Mouse (Mus musculus) liver, embryonic 13.5 days (tissue): ENCODE results near the gene Tmem217. TPM values are rescaled to one million over a fixed set of nuclear protein-coding genes. Genes with fewer than 3 reads are reported as not detected.
"Not testable (repeated sequence)": the region's sequence is repeated elsewhere in the genome, so short reads cannot be mapped to it uniquely, and the experiment has no call there.

Experiments used
- ATAC-seq: fragments of 200-750 bp; cut with Nextera tagmentation; 2 replicates; pipeline ENCODE4 v1.8.0; 2017; ENCODE audit warnings: low read depth, mild to moderate bottlenecking, moderate number of reproducible peaks, moderate library complexity
- DNase-seq: peaks from one replicate; pipeline ENCODE4 v3.0.0; 2022
- H3K27ac ChIP-seq: fragments of 300-500 bp; sonication (generic); 2 replicates; pipeline ENCODE4 v1.5.1; 2015; ENCODE audit warnings: moderate library complexity, mild to moderate bottlenecking, inconsistent platforms
- H3K27me3 ChIP-seq: fragments of 300-500 bp; sonication (generic); 2 replicates; pipeline ENCODE4 v1.6.1; 2015; ENCODE audit warnings: mild to moderate bottlenecking, inconsistent platforms
- H3K36me3 ChIP-seq: fragments of 300-500 bp; sonication (generic); 2 replicates; pipeline ENCODE4 v1.6.1; 2015; ENCODE audit warnings: mild to moderate bottlenecking, inconsistent platforms
- H3K4me1 ChIP-seq: fragments of 300-500 bp; sonication (generic); replicated peaks from 2 replicates; pipeline ENCODE4 v1.6.1; 2015; ENCODE audit warnings: inconsistent platforms
- H3K4me2 ChIP-seq: fragments of 300-500 bp; sonication (generic); 2 replicates; pipeline ENCODE4 v1.6.1; 2015; ENCODE audit warnings: inconsistent platforms, mild to moderate bottlenecking, moderate library complexity
- H3K4me3 ChIP-seq: fragments of 300-500 bp; sonication (generic); replicated peaks from 2 replicates; pipeline ENCODE4 v1.5.1; 2015; ENCODE audit warnings: mild to moderate bottlenecking, inconsistent platforms
- H3K9ac ChIP-seq: fragments of 300-500 bp; sonication (generic); 2 replicates; pipeline ENCODE4 v1.6.1; 2015; ENCODE audit warnings: mild to moderate bottlenecking, inconsistent platforms
- H3K9me3 ChIP-seq: fragments of 300-500 bp; sonication (generic); replicated peaks from 2 replicates; pipeline ENCODE4 v1.6.1; 2016; ENCODE audit warnings: inconsistent platforms
- WGBS: fragments of 180-500 bp; shearing (Covaris S2); methylation state at CpG from one replicate; pipeline ENCODE4 v1.1.7; 2015; ENCODE audit not compliant: insufficient replicate concordance; 5-methylcytosine and 5-hydroxymethylcytosine counted together
- polyA plus RNA-seq: library from polyadenylated mRNA; unstranded; fragments of >200 nt; fragmentation: Nextera tagmentation; extraction: Ambion mirVana; gene quantifications from 2 replicates; pipeline ENCODE4 v1.2.1, GENCODE M21; 2015

Gene Tmem217
- polyA plus RNA-seq, 1 experiment from 2014 or later, result 0.23 TPM

- Histone ChIP-seq H3K9me3 (no peaks in the 10 kb centered on the region), H3K27ac (peak overlapping the region; percentile 99), H3K4me2 (peak overlapping the region; percentile 51), H3K9ac (peak overlapping the region; percentile 73), H3K27me3 (no peaks in the 10 kb centered on the region), H3K36me3 (no peaks in the 10 kb centered on the region), H3K4me1 (peaks cover 93% of the 10 kb centered on the region), H3K4me3 (no peak overlapping the region)
- WGBS, result 31% methylated on average over 7 of the region's 7 CpGs
- no peak for ATAC-seq
- peak; percentile 57 for DNase-seq
Observed at GRCm38 (mm10) chr17:29502005-29502668, 50.0 kb downstream of the Tmem217 start.

GRCm38 (mm10) chr17:29500802-29501469 lies 51.2 kb downstream of the Tmem217 start:
- ATAC-seq (peak; percentile 90), DNase-seq (peak; percentile 76)
- H3K9me3 ChIP-seq, result no peaks in the 10 kb centered on the region
- peaks cover 11% of the 10 kb centered on the region for H3K36me3 ChIP-seq
- H3K4me2 ChIP-seq, result peak overlapping the region; percentile 65
- peak overlapping the region; percentile 99 for H3K27ac ChIP-seq
- peak overlapping the region; percentile 80 for H3K9ac ChIP-seq
- no peaks in the 10 kb centered on the region for H3K27me3 ChIP-seq
- WGBS, result 18% methylated on average over 17 of the region's 17 CpGs
- peak overlapping the region; percentile 31 for H3K4me3 ChIP-seq
- peaks cover 96% of the 10 kb centered on the region for H3K4me1 ChIP-seq

GRCm38 (mm10) chr17:29500243-29500740 lies 51.9 kb downstream of the Tmem217 start:
- Histone ChIP-seq H3K4me3 (peak overlapping the region; percentile 31), H3K27me3 (no peaks in the 10 kb centered on the region), H3K4me1 (peaks cover 92% of the 10 kb centered on the region), H3K27ac (peak overlapping the region; percentile 99), H3K36me3 (peaks cover 15% of the 10 kb centered on the region), H3K9me3 (no peaks in the 10 kb centered on the region), H3K9ac (peak overlapping the region; percentile 80), H3K4me2 (peak overlapping the region; percentile 65)
- peak; percentile 50 for DNase-seq
- WGBS, result 15% methylated on average over 7 of the region's 7 CpGs
- peak; percentile 26 for ATAC-seq

- Histone ChIP-seq H3K36me3 (peaks cover 23% of the 10 kb centered on the region), H3K9me3 (no peaks in the 10 kb centered on the region), H3K9ac (peak overlapping the region; percentile 80), H3K27ac (peak overlapping the region; percentile 99), H3K4me2 (peak overlapping the region; percentile 65), H3K4me1 (peaks cover 95% of the 10 kb centered on the region), H3K4me3 (peak overlapping the region; percentile 31; the same call in 1 of the 2 replicates), H3K27me3 (no peaks in the 10 kb centered on the region)
- ATAC-seq (peak; percentile 48), DNase-seq (peak; percentile 81)
- 21% methylated on average over 6 of the region's 6 CpGs for WGBS
Observed at GRCm38 (mm10) chr17:29499511-29499910, 52.7 kb downstream of the Tmem217 start.

GRCm38 (mm10) chr17:29498952-29499351 lies 53.2 kb downstream of the Tmem217 start:
- H3K27ac ChIP-seq, result peak overlapping the region; percentile 99
- ATAC-seq, H3K27me3 ChIP-seq, H3K9me3 ChIP-seq, DNase-seq: not testable (repeated sequence)
- H3K9ac ChIP-seq, result peak overlapping the region; percentile 80
- peaks cover 95% of the 10 kb centered on the region for H3K4me1 ChIP-seq
- 45% methylated on average over 2 of the region's 2 CpGs for WGBS
- H3K36me3 ChIP-seq, result peaks cover 28% of the 10 kb centered on the region
- 0 out of 2 replicates have a peak overlapping the region, but pooled peaks have one; percentile 1 for H3K4me3 ChIP-seq
- H3K4me2 ChIP-seq, result peak overlapping the region; percentile 65

GRCm38 (mm10) chr17:29498028-29498427 lies 54.2 kb downstream of the Tmem217 start:
- peak overlapping the region; percentile 99 for H3K27ac ChIP-seq
- peak overlapping the region; percentile 36 for H3K4me2 ChIP-seq
- H3K4me1 ChIP-seq, result peaks cover 95% of the 10 kb centered on the region
- peak overlapping the region; percentile 80 for H3K9ac ChIP-seq
- ATAC-seq (no peak), DNase-seq (no peak)
- H3K4me3 ChIP-seq, result no peak overlapping the region
- H3K36me3 ChIP-seq, result peaks cover 38% of the 10 kb centered on the region
- H3K9me3 ChIP-seq, result no peaks in the 10 kb centered on the region
- H3K27me3 ChIP-seq, result no peaks in the 10 kb centered on the region
- WGBS, result 8% methylated on average over 4 of the region's 4 CpGs

- Histone ChIP-seq H3K4me2 (0 out of 2 replicates have a peak overlapping the region, but pooled peaks have one; percentile 13), H3K36me3 (peaks cover 43% of the 10 kb centered on the region), H3K27ac (peak overlapping the region; percentile 99), H3K9ac (peak overlapping the region; percentile 66), H3K4me1 (peaks cover 91% of the 10 kb centered on the region)
- not testable (repeated sequence) for DNase-seq, H3K4me3 ChIP-seq, H3K9me3 ChIP-seq, ATAC-seq, H3K27me3 ChIP-seq
- 50% methylated on average over 1 of the region's 1 CpGs for WGBS
Observed at GRCm38 (mm10) chr17:29497481-29497880, 54.7 kb downstream of the Tmem217 start.

- no peaks in the 10 kb centered on the region for H3K9me3 ChIP-seq
- H3K27me3 ChIP-seq, result no peaks in the 10 kb centered on the region
- ATAC-seq (no peak), DNase-seq (no peak)
- H3K36me3 ChIP-seq, result peaks cover 48% of the 10 kb centered on the region
- H3K4me2 ChIP-seq, result peak overlapping the region; percentile 13; the same call in 1 of the 2 replicates
- peaks cover 87% of the 10 kb centered on the region for H3K4me1 ChIP-seq
- H3K9ac ChIP-seq, result peak overlapping the region; percentile 66
- peak overlapping the region; percentile 1; the same call in 1 of the 2 replicates for H3K4me3 ChIP-seq
- H3K27ac ChIP-seq, result peak overlapping the region; percentile 99
- WGBS, result 65% methylated on average over 3 of the region's 3 CpGs
Observed at GRCm38 (mm10) chr17:29497071-29497354, 55.2 kb downstream of the Tmem217 start.

GRCm38 (mm10) chr17:29496211-29497070 lies 55.7 kb downstream of the Tmem217 start:
- H3K9ac ChIP-seq, result peak overlapping the region; percentile 66
- H3K4me1 ChIP-seq, result peaks cover 81% of the 10 kb centered on the region
- 69% methylated on average over 6 of the region's 6 CpGs for WGBS

GRCm38 (mm10) chr17:29494732-29495076 lies 57.5 kb downstream of the Tmem217 start:
- Histone ChIP-seq H3K4me3 (peak overlapping the region; percentile 100), H3K4me1 (peaks cover 64% of the 10 kb centered on the region), H3K27me3 (no peaks in the 10 kb centered on the region), H3K27ac (peak overlapping the region; percentile 99), H3K9ac (peak overlapping the region; percentile 100), H3K9me3 (no peaks in the 10 kb centered on the region), H3K4me2 (peak overlapping the region; percentile 82), H3K36me3 (peaks cover 57% of the 10 kb centered on the region)
- 56% methylated on average over 7 of the region's 8 CpGs for WGBS
- peak; percentile 42 for DNase-seq
- no peak for ATAC-seq

More at GRCm38 (mm10) chr17:29496211-29497070, 55.7 kb downstream of the Tmem217 start:
- Histone ChIP-seq H3K27ac (peak overlapping the region; percentile 99), H3K4me2 (peak overlapping the region; percentile 34), H3K36me3 (peaks cover 54% of the 10 kb centered on the region), H3K4me3 (peak overlapping the region; percentile 8; the same call in 1 of the 2 replicates), H3K27me3 (no peaks in the 10 kb centered on the region), H3K9me3 (no peaks in the 10 kb centered on the region)
- ATAC-seq (no peak), DNase-seq (peak; percentile 44)
